Mouse (Mus musculus) kidney, postnatal 0 days (tissue): ENCODE data around the gene Hist1h2ai. TPM values are rescaled to one million over a fixed set of nuclear protein-coding genes. Genes with fewer than 3 reads are reported as not detected.
"Not testable (repeated sequence)": the region's sequence is repeated elsewhere in the genome, so short reads cannot be mapped to it uniquely, and the experiment has no call there.

Source experiments
- ATAC-seq: fragments of 200-750 bp; cut with Nextera tagmentation; replicated peaks from 2 replicates; pipeline ENCODE4 v1.8.0; 2017; ENCODE audit warnings: low read depth, moderate number of reproducible peaks, moderate TSS enrichment, moderate library complexity; ENCODE audit not compliant: low FRiP score
- DNase-seq: peaks from one replicate; pipeline ENCODE4 v3.0.0-alpha.2; 2016; ENCODE audit warnings: low spot score
- H3K27ac ChIP-seq: fragments of 300-500 bp; sonication (generic); 2 replicates; pipeline ENCODE4 v1.5.1; 2014; ENCODE audit warnings: mild to moderate bottlenecking
- H3K27me3 ChIP-seq: fragments of 300-500 bp; sonication (generic); 2 replicates; pipeline ENCODE4 v1.6.1; 2014; ENCODE audit warnings: low read length, mixed read lengths; ENCODE audit not compliant: insufficient read depth
- H3K36me3 ChIP-seq: fragments of 300-500 bp; sonication (generic); 2 replicates; pipeline ENCODE4 v1.6.1; 2014; ENCODE audit warnings: low read length, mixed read lengths; ENCODE audit not compliant: insufficient read depth
- H3K4me1 ChIP-seq: fragments of 300-500 bp; sonication (generic); replicated peaks from 2 replicates; pipeline ENCODE4 v1.6.1; 2014; ENCODE audit warnings: antibody characterized with exemption, low read length, mixed read lengths; ENCODE audit not compliant: insufficient read depth
- H3K4me2 ChIP-seq: fragments of 300-500 bp; sonication (generic); 2 replicates; pipeline ENCODE4 v1.6.1; 2014; ENCODE audit warnings: mild to moderate bottlenecking, low read length, moderate library complexity, mixed read lengths
- H3K4me3 ChIP-seq: fragments of 300-500 bp; sonication (generic); replicated peaks from 2 replicates; pipeline ENCODE4 v1.5.1; 2014; ENCODE audit warnings: low read depth, low read length
- H3K9ac ChIP-seq: fragments of 300-500 bp; sonication (generic); 2 replicates; pipeline ENCODE4 v1.6.1; 2014; ENCODE audit warnings: low read depth, low read length
- H3K9me3 ChIP-seq: fragments of 300-500 bp; sonication (generic); replicated peaks from 2 replicates; pipeline ENCODE4 v1.6.1; 2016; ENCODE audit warnings: low read length, inconsistent platforms, mixed read lengths
- CTCF ChIP-seq: IDR thresholded peaks from 2 replicates; pipeline ENCODE4 v1.5.1; 2016; ENCODE audit warnings: antibody characterized with exemption, low read depth, mild to moderate bottlenecking, moderate library complexity
- WGBS: fragments of 180-500 bp; shearing (Covaris S2); extraction: QIAGEN DNeasy Blood & Tissue Kit; methylation state at CpG from one replicate; pipeline ENCODE4 v1.1.7; 2014; 5-methylcytosine and 5-hydroxymethylcytosine counted together
- polyA plus RNA-seq: library from polyadenylated mRNA; unstranded; fragments of >200 nt; fragmentation: Nextera tagmentation; extraction: Ambion mirVana; gene quantifications from 2 replicates; pipeline ENCODE4 v1.2.1, GENCODE M21; 2015

Hist1h2ai gene
- polyA plus RNA-seq, 1 experiment from 2014 or later, result 27.1 TPM

- DNase-seq (no peak), ATAC-seq (no peak)
- H3K27me3 ChIP-seq, result no peaks in the 10 kb centered on the region
- no peak overlapping the region for H3K9ac ChIP-seq
- 54% methylated on average over 11 of the region's 11 CpGs for WGBS
- no peaks in the 10 kb centered on the region for H3K9me3 ChIP-seq
- no peak overlapping the region for H3K4me3 ChIP-seq
- no peak for TF ChIP-seq CTCF
- H3K4me1 ChIP-seq, result no peaks in the 10 kb centered on the region
- no peak overlapping the region for H3K4me2 ChIP-seq
- no peaks in the 10 kb centered on the region for H3K36me3 ChIP-seq
- H3K27ac ChIP-seq, result no peak overlapping the region
Measured at GRCm38 (mm10) chr13:21727948-21728572, 11.8 kb downstream of the Hist1h2ai start.

GRCm38 (mm10) chr13:21729544-21729943 is 13.3 kb downstream of the Hist1h2ai start:
- no peak for DNase-seq
- no peak for ATAC-seq
- TF ChIP-seq CTCF, result no peak
- H3K9ac ChIP-seq, result no peak overlapping the region
- no peaks in the 10 kb centered on the region for H3K27me3 ChIP-seq
- 52% methylated on average over 1 of the region's 1 CpGs for WGBS
- no peaks in the 10 kb centered on the region for H3K4me1 ChIP-seq
- H3K4me3 ChIP-seq, result no peak overlapping the region
- H3K27ac ChIP-seq, result no peak overlapping the region
- no peaks in the 10 kb centered on the region for H3K36me3 ChIP-seq
- no peaks in the 10 kb centered on the region for H3K9me3 ChIP-seq
- no peak overlapping the region for H3K4me2 ChIP-seq

GRCm38 (mm10) chr13:21733466-21733865 is 17.2 kb downstream of the Hist1h2ai start:
- Histone ChIP-seq H3K4me1 (no peaks in the 10 kb centered on the region), H3K4me3 (no peak overlapping the region), H3K4me2 (no peak overlapping the region), H3K36me3 (no peaks in the 10 kb centered on the region), H3K9ac (no peak overlapping the region), H3K9me3 (no peaks in the 10 kb centered on the region), H3K27ac (no peak overlapping the region), H3K27me3 (no peaks in the 10 kb centered on the region)
- ATAC-seq, result peak; percentile 45; the same call in 1 of the 2 replicates
- WGBS, result 71% methylated on average over 5 of the region's 5 CpGs
- no peak for DNase-seq
- TF ChIP-seq CTCF, result no peak; the same call in 1 of the 2 replicates

- H3K36me3 ChIP-seq, result no peaks in the 10 kb centered on the region
- H3K27ac ChIP-seq, result peak overlapping the region; percentile 93
- no peaks in the 10 kb centered on the region for H3K4me1 ChIP-seq
- DNase-seq, result peak; percentile 97
- peak overlapping the region; percentile 68 for H3K4me2 ChIP-seq
- ATAC-seq, result peak; percentile 78
- peak overlapping the region; percentile 47 for H3K4me3 ChIP-seq
- H3K9me3 ChIP-seq, result no peaks in the 10 kb centered on the region
- under 1% methylated on average over 21 of the region's 21 CpGs for WGBS
- peak overlapping the region; percentile 62 for H3K9ac ChIP-seq
- peak; percentile 92 for TF ChIP-seq CTCF
- no peaks in the 10 kb centered on the region for H3K27me3 ChIP-seq
Measured at GRCm38 (mm10) chr13:21734010-21734905, 18.0 kb downstream of the Hist1h2ai start.

GRCm38 (mm10) chr13:21734906-21735767 is 18.9 kb downstream of the Hist1h2ai start, which contains the start of gene Hist1h4j:
TSS of gene Hist1h4j (plus strand) at chr13:21735064.
- WGBS, result under 1% methylated on average over 43 of the region's 56 CpGs
- H3K27ac ChIP-seq, result peak within 1 kb of the TSS; percentile 93
- peak within 1 kb of the TSS; percentile 47 for H3K4me3 ChIP-seq
- H3K9ac ChIP-seq, result peak within 1 kb of the TSS; percentile 62
- not testable (repeated sequence) for H3K4me1 ChIP-seq, H3K9me3 ChIP-seq, H3K36me3 ChIP-seq, H3K27me3 ChIP-seq
- DNase-seq (peak; percentile 92), ATAC-seq (peak; percentile 85)
- peak within 1 kb of the TSS; percentile 68 for H3K4me2 ChIP-seq

GRCm38 (mm10) chr13:21745006-21745405 is 28.8 kb downstream of the Hist1h2ai start:
- no peak for ATAC-seq
- no peak for TF ChIP-seq CTCF
- H3K4me2 ChIP-seq, result no peak overlapping the region
- H3K4me1 ChIP-seq, result no peaks in the 10 kb centered on the region
- H3K4me3 ChIP-seq, result no peak overlapping the region
- WGBS, result 78% methylated on average over 1 of the region's 1 CpGs
- no peak for DNase-seq
- H3K9me3 ChIP-seq, result no peaks in the 10 kb centered on the region
- H3K27me3 ChIP-seq, result no peaks in the 10 kb centered on the region
- no peaks in the 10 kb centered on the region for H3K36me3 ChIP-seq
- H3K9ac ChIP-seq, result no peak overlapping the region
- H3K27ac ChIP-seq, result no peak overlapping the region
